Mouse (Mus musculus) liver, embryonic 14.5 days (tissue): ENCODE data around the gene Txnl4b.

Experiments used
- CTCF ChIP-seq: IDR thresholded peaks from 2 replicates; pipeline ENCODE4 v1.5.1; 2016; ENCODE audit warnings: antibody characterized with exemption, low read depth, control low read depth
- EP300 ChIP-seq: IDR thresholded peaks from 2 replicates; pipeline ENCODE4 v1.6.1; 2016; ENCODE audit warnings: antibody characterized with exemption, low read depth

- no peak for TF ChIP-seq CTCF
- TF ChIP-seq EP300 = no peak
Observed at GRCm38 (mm10) chr8:109590901-109591300, 25.2 kb downstream of the Txnl4b start.
